Mouse (Mus musculus) ES-E14 (cell line): ENCODE measurements around the gene Rab9.

Experiments
- ZC3H11A ChIP-seq: IDR thresholded peaks from 2 replicates; pipeline ENCODE4 v1.6.1; 2012; ENCODE audit warnings: low read depth, mild to moderate bottlenecking, inconsistent platforms, low read length, borderline replicate concordance
- ZNF384 ChIP-seq: IDR thresholded peaks from 2 replicates; pipeline ENCODE4 v1.6.1; 2012; ENCODE audit warnings: low read depth, low read length, inconsistent platforms

DNA sequence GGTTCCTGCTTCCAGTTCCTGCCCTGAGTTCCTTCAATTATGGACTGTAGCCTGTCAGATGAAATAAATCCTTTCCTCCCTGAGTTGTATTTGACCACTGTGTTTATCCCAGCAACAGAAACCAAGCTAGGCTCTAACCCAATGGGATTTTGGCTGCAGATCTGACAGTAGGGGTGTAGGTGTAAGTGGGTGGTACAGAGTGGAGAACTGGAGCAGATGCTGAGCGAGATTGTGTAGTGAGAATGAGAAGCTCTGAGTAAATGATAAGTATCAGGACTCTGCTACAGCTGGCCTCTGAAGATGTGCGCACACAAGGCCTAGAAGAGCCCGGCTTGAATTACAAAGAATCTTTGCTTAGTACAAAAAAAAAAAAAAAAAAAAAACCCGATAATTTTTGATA lies 32.4 kb upstream of the Rab9 start:
- no peak for TF ChIP-seq ZNF384
- TF ChIP-seq ZC3H11A, result no peak
